Mouse (Mus musculus) stomach, embryonic 15.5 days (tissue): ENCODE measurements around the gene Pak6. TPM values are rescaled to one million over a fixed set of nuclear protein-coding genes. Genes with fewer than 3 reads are reported as not detected.
"Not testable (repeated sequence)": the region's sequence is repeated elsewhere in the genome, so short reads cannot be mapped to it uniquely, and the experiment has no call there.

Experiments used
- ATAC-seq: fragments of 200-750 bp; cut with Nextera tagmentation; 2 replicates; pipeline ENCODE4 v1.8.0; 2017; ENCODE audit warnings: low read depth, moderate number of reproducible peaks, moderate TSS enrichment; ENCODE audit not compliant: insufficient read depth, low FRiP score
- H3K27ac ChIP-seq: fragments of 300-500 bp; sonication (generic); 2 replicates; pipeline ENCODE4 v1.5.1; 2015; ENCODE audit warnings: mild to moderate bottlenecking, inconsistent platforms
- H3K27me3 ChIP-seq: fragments of 300-500 bp; sonication (generic); replicated peaks from 2 replicates; pipeline ENCODE4 v1.6.1; 2015; ENCODE audit warnings: inconsistent platforms
- H3K36me3 ChIP-seq: fragments of 300-500 bp; sonication (generic); 2 replicates; pipeline ENCODE4 v1.6.1; 2015; ENCODE audit warnings: inconsistent platforms
- H3K4me1 ChIP-seq: fragments of 300-500 bp; sonication (generic); 2 replicates; pipeline ENCODE4 v1.6.1; 2015; ENCODE audit warnings: inconsistent platforms
- H3K4me2 ChIP-seq: fragments of 300-500 bp; sonication (generic); 2 replicates; pipeline ENCODE4 v1.6.1; 2015; ENCODE audit warnings: mild to moderate bottlenecking, inconsistent platforms
- H3K4me3 ChIP-seq: fragments of 300-500 bp; sonication (generic); replicated peaks from 2 replicates; pipeline ENCODE4 v1.5.1; 2015; ENCODE audit warnings: inconsistent platforms
- H3K9ac ChIP-seq: fragments of 300-500 bp; sonication (generic); 2 replicates; pipeline ENCODE4 v1.6.1; 2015; ENCODE audit warnings: inconsistent platforms
- H3K9me3 ChIP-seq: fragments of 300-500 bp; sonication (generic); 2 replicates; pipeline ENCODE4 v1.6.1; 2016; ENCODE audit warnings: inconsistent platforms
- WGBS: fragments of 180-500 bp; shearing (Covaris S2); methylation state at CpG from one replicate; pipeline ENCODE4 v1.1.7; 2015; 5-methylcytosine and 5-hydroxymethylcytosine counted together
- polyA plus RNA-seq: library from polyadenylated mRNA; unstranded; fragments of >200 nt; fragmentation: Nextera tagmentation; extraction: Ambion mirVana; gene quantifications from 2 replicates; pipeline ENCODE4 v1.2.1, GENCODE M21; 2015

Gene Pak6
- polyA plus RNA-seq, 1 experiment from 2014 or later, result 4.8 TPM

DNA sequence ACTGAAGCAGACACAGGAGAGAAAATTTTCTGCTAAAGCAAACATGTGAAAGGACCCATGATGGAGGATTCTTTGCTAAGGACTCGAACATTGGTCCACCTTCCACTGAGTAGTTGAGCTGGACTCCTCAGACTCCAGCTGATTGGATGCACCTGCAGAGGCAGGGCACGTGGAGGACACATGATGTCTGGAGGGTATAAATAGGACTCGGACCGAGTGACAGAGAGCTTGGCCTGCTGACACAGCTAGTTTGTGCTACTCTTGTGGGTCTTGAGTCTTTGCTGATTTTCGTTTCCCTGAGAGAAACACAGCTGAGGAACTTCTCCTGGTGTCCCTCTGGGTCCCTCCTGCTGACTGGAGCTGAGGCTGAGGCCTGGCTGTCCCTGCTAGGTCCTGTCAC, 16.4 kb upstream of the Pak6 start:
- Histone ChIP-seq H3K27me3 (no peaks in the 10 kb centered on the region), H3K4me3 (no peak overlapping the region), H3K4me2 (no peak overlapping the region), H3K9ac (no peak overlapping the region), H3K4me1 (no peaks in the 10 kb centered on the region), H3K36me3 (0 out of 2 replicates have a peak, but pooled peaks cover 5% of the 10 kb centered on the region), H3K27ac (no peak overlapping the region), H3K9me3 (no peaks in the 10 kb centered on the region)
- ATAC-seq, result no peak
- WGBS, result 88% methylated on average over 5 of the region's 5 CpGs

DNA sequence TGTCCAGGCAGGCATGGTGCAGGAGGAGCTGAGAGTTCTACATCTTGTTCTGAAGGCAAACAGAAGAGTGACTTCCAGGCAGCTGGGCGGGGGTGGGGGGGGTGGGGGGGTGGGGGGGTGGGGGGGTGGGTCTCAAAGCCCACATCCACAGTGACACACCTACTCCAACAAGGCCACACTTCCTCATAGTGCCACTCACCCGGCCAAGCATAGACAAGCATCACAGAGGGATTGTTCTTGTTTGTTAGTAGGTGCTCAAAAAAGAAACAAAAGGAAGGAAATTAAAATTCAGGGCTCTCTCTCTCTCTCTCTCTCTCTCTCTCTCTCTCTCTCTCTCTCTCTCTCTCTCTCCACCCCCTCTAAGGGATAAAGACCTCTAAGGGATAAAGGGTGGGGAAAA, 12.4 kb upstream of the Pak6 start:
- 54% methylated on average over 2 of the region's 2 CpGs for WGBS
- not testable (repeated sequence) for H3K4me1 ChIP-seq, ATAC-seq, H3K27ac ChIP-seq, H3K36me3 ChIP-seq, H3K9ac ChIP-seq, H3K27me3 ChIP-seq, H3K4me3 ChIP-seq, H3K9me3 ChIP-seq, H3K4me2 ChIP-seq

DNA sequence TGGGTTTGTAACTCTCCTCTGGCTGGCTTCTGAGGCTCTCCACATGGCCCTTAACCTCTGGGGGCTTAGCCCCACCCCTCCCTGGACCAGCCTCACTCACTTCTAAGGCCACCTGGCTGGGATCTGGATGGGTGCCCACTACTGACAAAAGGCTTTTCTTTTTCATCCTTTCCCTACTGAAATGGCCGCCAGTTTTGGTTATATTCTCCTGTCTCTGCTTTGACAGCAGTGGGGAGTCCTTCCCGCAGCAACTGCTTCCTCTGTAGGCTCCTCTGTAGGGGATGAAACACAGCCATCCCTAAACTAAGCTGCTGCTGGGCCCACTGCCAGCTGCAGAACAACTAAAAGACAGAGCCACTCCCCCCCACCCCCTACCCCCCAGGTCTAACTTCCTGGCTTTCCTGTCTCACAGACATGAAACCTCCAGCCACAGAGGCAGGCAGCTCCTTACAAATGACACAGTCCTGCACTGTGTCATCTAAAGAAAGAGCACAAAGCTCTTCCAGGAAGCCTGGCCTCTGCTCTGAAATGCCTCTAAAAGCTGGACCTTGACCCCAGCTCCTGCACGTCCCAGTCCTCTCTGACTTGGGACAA, 6.3 kb upstream of the Pak6 start:
- no peak overlapping the region for H3K4me2 ChIP-seq
- H3K27ac ChIP-seq, result peak overlapping the region; percentile 77
- WGBS, result 19% methylated on average over 3 of the region's 3 CpGs
- no peaks in the 10 kb centered on the region for H3K9me3 ChIP-seq
- no peaks in the 10 kb centered on the region for H3K27me3 ChIP-seq
- no peak overlapping the region for H3K9ac ChIP-seq
- no peaks in the 10 kb centered on the region for H3K36me3 ChIP-seq
- peaks cover 30% of the 10 kb centered on the region for H3K4me1 ChIP-seq
- no peak overlapping the region for H3K4me3 ChIP-seq
- ATAC-seq, result peak; percentile 5; the same call in 1 of the 2 replicates

DNA sequence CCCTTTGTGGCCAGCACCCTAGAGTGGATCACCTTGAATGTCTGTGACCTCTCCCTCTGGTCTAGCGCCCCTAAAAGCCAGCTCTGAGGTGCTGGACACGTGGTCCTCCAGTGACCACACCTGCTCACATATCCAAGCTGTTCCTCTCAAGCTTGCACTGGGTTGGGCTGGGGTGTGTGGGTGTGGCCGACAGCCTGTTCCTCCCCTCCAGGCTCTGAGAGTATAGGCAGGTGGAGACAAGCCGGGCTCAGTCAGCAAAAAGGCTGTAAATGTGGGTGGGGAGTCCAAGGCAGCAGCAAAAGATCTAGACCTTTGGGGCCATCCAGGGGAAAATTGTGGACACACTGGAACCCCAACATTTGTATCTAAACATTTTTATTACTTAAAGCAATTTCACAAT, 4.6 kb upstream of the Pak6 start:
- Histone ChIP-seq H3K4me3 (no peak overlapping the region), H3K27ac (peak overlapping the region; percentile 78), H3K4me2 (no peak overlapping the region), H3K9me3 (no peaks in the 10 kb centered on the region), H3K36me3 (no peaks in the 10 kb centered on the region), H3K4me1 (peaks cover 38% of the 10 kb centered on the region), H3K27me3 (peaks cover 10% of the 10 kb centered on the region; the same call in 1 of the 2 replicates), H3K9ac (no peak overlapping the region)
- peak; percentile 90 for ATAC-seq
- 17% methylated on average over 4 of the region's 4 CpGs for WGBS

DNA sequence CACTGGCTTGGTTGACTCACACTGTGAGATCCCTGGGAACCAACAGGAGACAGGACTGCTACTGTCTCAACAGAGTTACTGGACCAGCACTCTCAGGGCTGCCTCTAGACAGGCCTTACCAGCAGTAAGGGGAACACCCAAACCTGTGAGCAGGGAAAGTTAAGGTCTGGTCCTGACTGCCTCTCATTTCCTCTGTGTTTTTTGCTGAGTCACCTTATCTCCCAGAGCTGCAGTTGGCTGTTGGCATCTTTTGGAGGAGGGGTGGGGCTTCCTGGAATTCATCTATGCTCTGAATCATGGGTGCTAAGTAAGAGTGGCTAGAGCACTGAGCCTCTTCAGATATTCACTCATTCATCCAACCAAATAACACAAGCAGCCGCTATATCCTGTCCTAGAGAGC, 4.0 kb upstream of the Pak6 start:
- ATAC-seq, result peak; percentile 65; the same call in 1 of the 2 replicates
- H3K27me3 ChIP-seq, result peaks cover 12% of the 10 kb centered on the region; the same call in 1 of the 2 replicates
- WGBS, result 56% methylated on average over 1 of the region's 1 CpGs
- no peak overlapping the region for H3K9ac ChIP-seq
- H3K4me1 ChIP-seq, result peaks cover 44% of the 10 kb centered on the region
- peak overlapping the region; percentile 78 for H3K27ac ChIP-seq
- no peak overlapping the region for H3K4me3 ChIP-seq
- no peak overlapping the region for H3K4me2 ChIP-seq
- no peaks in the 10 kb centered on the region for H3K36me3 ChIP-seq
- H3K9me3 ChIP-seq, result no peaks in the 10 kb centered on the region

DNA sequence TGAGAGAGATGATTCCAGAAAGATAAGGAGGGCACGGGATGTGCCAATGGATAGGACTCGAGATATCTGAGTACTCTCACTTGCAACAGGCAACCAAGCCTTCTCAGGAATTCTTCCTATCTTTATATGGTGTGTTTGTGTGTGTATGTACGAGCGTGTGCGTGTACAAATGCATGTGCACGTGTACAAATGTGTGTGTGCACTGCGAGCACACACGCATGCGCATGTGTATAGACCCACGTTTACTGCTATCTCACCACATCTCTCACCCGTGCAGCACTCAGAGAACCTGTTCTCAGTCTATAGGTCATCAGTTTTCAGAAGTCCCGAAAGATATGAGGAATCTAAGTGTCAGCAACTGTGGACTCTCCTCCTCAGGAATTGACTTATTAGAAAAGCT, 3.6 kb upstream of the Pak6 start:
- H3K27me3 ChIP-seq, result peaks cover 12% of the 10 kb centered on the region; the same call in 1 of the 2 replicates
- no peaks in the 10 kb centered on the region for H3K9me3 ChIP-seq
- WGBS, result 78% methylated on average over 12 of the region's 12 CpGs
- no peak overlapping the region for H3K9ac ChIP-seq
- no peaks in the 10 kb centered on the region for H3K36me3 ChIP-seq
- no peak for ATAC-seq
- peaks cover 47% of the 10 kb centered on the region for H3K4me1 ChIP-seq
- peak overlapping the region; percentile 78 for H3K27ac ChIP-seq
- peak overlapping the region; percentile 53; the same call in 1 of the 2 replicates for H3K4me2 ChIP-seq
- peak overlapping the region; percentile 39; the same call in 1 of the 2 replicates for H3K4me3 ChIP-seq

DNA sequence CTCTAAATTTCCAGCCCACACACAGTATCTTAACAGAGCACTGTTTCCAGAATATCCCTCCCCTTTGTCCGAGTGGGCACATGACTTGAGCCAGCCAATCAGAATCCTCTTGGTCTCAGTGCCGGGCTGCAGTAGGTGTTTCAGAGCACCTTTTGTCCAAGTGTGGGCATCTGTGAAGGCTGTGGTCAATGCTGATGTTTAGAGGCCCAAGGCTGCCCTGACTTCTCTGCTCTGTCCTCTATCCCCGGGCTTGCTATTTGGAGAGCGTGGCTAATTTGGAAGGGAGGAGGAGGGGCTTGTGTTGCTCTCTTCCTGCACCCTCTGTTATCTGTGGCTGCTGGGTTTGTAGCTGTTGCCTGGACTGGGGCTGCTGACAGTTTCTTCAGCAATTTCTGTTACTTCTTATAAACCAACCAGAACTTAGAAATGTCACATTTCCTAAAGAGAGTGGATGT, 3.1 kb upstream of the Pak6 start:
- H3K9ac ChIP-seq, result no peak overlapping the region; the same call in 1 of the 2 replicates
- H3K27ac ChIP-seq, result peak overlapping the region; percentile 78; the same call in 1 of the 2 replicates
- 2% methylated on average over 4 of the region's 4 CpGs for WGBS
- peaks cover 12% of the 10 kb centered on the region; the same call in 1 of the 2 replicates for H3K27me3 ChIP-seq
- no peaks in the 10 kb centered on the region for H3K9me3 ChIP-seq
- peak overlapping the region; percentile 53 for H3K4me2 ChIP-seq
- peak overlapping the region; percentile 39 for H3K4me3 ChIP-seq
- H3K36me3 ChIP-seq, result no peaks in the 10 kb centered on the region
- H3K4me1 ChIP-seq, result peaks cover 48% of the 10 kb centered on the region
- peak; percentile 61; the same call in 1 of the 2 replicates for ATAC-seq

DNA sequence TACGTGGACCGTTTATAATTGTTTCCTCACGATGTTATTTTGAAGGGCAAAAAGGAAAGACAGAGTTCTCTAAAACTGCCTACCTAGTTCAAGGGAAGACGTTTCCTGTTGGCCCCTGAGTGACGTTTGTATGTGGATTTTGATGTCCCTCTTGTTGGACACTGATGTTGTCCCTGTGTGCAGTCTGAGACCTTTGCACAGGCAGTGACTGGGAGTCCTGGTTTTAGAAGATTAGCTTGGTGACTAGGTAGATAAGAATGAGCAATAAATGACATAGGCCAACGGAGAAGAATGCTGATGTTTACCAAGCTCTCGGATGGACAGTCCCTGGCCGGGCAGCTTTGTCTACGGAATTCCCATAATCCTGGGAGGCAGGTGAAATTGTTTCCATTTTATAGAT, 1.2 kb upstream of the Pak6 start:
- Histone ChIP-seq H3K9me3 (no peaks in the 10 kb centered on the region), H3K4me3 (no peak overlapping the region), H3K27me3 (peaks cover 12% of the 10 kb centered on the region; the same call in 1 of the 2 replicates), H3K4me1 (peaks cover 41% of the 10 kb centered on the region), H3K9ac (no peak overlapping the region), H3K4me2 (no peak overlapping the region), H3K36me3 (no peaks in the 10 kb centered on the region), H3K27ac (no peak overlapping the region)
- no peak for ATAC-seq
- WGBS, result 56% methylated on average over 9 of the region's 9 CpGs

DNA sequence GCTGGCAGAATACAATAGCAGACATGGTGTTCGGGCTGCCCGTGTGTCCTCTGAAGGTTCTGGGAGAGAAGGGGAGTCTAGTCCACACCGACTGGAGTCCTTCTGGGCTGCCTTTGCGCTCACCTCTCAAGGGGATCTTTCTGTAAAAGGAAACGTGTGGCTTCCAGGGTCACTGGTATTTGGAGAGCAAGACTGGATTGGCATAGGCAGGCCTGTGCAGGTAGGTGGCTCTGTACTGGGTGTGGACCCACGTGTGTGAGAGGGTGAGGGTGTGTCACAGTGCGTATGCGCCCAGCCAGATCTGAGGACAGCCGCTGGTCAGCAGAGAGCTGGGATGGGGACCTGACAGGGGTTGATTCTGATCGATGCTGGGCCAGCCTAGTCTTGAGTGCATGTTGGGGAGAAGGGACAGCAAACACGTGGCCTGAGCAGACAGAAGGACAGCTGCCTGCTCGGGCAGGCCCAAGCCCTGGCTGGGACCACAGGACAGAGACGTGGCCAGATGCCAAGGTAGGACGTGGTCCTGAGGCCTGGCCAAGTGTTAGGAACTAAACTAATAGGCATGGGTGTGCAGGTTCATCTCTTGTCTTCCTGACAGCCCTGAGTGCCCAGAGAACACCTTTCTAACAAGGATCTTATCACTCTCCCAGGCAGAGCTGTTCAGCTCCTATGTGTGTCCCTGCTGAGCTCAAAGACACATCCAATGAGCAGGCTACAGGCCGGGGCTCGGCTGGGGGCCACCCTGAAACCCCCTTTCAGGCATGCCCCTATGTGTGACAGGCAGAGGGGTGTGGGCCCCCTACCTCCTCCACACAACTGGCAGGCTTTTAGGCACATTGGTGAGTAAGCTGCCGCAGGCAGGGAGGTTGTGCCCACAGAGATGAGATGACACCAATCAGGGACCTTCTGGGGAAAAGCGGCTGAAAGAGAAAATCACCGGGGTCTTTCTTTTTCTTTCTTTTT, 982 bp downstream of the Pak6 start:
- peak; percentile 76 for ATAC-seq
- H3K36me3 ChIP-seq, result no peaks in the 10 kb centered on the region
- H3K4me2 ChIP-seq, result peak overlapping the region; percentile 81
- H3K9me3 ChIP-seq, result no peaks in the 10 kb centered on the region
- peaks cover 12% of the 10 kb centered on the region; the same call in 1 of the 2 replicates for H3K27me3 ChIP-seq
- 53% methylated on average over 19 of the region's 19 CpGs for WGBS
- H3K27ac ChIP-seq, result peak overlapping the region; percentile 80
- peaks cover 29% of the 10 kb centered on the region for H3K4me1 ChIP-seq
- peak overlapping the region; percentile 40 for H3K4me3 ChIP-seq
- H3K9ac ChIP-seq, result no peak overlapping the region

DNA sequence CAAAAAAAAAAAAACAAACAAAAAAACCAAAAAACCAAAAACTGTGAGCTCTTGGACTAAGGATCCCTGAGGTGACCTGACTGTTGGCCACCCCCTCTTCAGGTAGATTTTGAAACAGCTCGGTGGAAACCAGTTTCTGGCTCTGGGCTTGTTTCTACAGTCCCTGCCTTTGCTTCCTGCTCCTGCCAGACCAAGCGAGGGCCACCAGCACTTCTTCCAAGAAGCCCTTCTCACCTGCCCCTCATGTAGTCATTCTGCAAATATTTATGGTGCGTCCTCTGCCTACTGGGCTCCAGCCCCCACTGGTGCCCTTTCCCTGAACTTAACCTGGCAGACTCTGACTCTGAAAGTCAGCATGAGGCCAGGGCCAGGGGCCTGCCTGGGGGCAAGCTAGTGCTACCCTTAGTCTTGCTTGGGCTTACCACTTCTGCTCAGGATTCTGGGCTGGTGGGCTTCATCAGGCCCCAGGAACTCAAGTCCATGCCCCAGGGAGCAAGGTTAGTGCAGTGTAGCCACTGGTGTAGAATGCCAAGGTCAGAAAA, 1.9 kb downstream of the Pak6 start:
- Histone ChIP-seq H3K4me2 (no peak overlapping the region), H3K27ac (no peak overlapping the region), H3K9me3 (no peaks in the 10 kb centered on the region), H3K27me3 (peaks cover 12% of the 10 kb centered on the region; the same call in 1 of the 2 replicates), H3K36me3 (no peaks in the 10 kb centered on the region), H3K4me3 (no peak overlapping the region), H3K4me1 (peaks cover 22% of the 10 kb centered on the region), H3K9ac (no peak overlapping the region)
- WGBS, result 41% methylated on average over 3 of the region's 3 CpGs
- no peak for ATAC-seq

DNA sequence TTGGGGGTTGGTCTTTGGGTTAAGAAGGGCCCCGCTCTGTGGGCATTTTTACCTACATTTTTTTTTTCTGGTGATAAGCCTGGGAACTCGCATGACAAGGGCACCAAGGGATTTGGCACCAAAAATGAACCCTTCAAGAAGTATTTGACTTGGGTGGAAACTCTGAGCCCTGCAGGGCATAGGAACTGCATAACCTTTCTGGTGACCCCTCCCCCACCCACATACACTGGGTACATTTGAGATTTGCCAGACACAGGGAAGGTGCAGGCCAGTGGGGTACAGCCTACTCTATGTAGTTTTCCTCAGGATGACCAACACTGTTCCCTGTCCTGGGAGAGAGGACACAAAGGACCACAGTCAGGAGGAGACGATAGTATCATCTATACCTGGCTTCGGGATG, 2.5 kb downstream of the Pak6 start:
- H3K36me3 ChIP-seq, result no peaks in the 10 kb centered on the region
- no peaks in the 10 kb centered on the region for H3K9me3 ChIP-seq
- no peak overlapping the region for H3K4me2 ChIP-seq
- no peak overlapping the region for H3K9ac ChIP-seq
- H3K27ac ChIP-seq, result no peak overlapping the region
- H3K4me1 ChIP-seq, result peaks cover 22% of the 10 kb centered on the region
- ATAC-seq, result no peak
- WGBS, result 86% methylated on average over 4 of the region's 4 CpGs
- peaks cover 12% of the 10 kb centered on the region; the same call in 1 of the 2 replicates for H3K27me3 ChIP-seq
- H3K4me3 ChIP-seq, result no peak overlapping the region
